Mouse (Mus musculus) stomach, postnatal 0 days (tissue): ENCODE measurements around the gene Tefm.

ENCODE experiments used
- CTCF ChIP-seq: IDR thresholded peaks from 2 replicates; pipeline ENCODE4 v1.5.1; 2016; ENCODE audit warnings: antibody characterized with exemption, low read depth, mild to moderate bottlenecking, moderate library complexity
- EP300 ChIP-seq: optimal IDR thresholded peaks from 2 replicates; pipeline ENCODE3; 2016; ENCODE audit warnings: antibody characterized with exemption

DNA sequence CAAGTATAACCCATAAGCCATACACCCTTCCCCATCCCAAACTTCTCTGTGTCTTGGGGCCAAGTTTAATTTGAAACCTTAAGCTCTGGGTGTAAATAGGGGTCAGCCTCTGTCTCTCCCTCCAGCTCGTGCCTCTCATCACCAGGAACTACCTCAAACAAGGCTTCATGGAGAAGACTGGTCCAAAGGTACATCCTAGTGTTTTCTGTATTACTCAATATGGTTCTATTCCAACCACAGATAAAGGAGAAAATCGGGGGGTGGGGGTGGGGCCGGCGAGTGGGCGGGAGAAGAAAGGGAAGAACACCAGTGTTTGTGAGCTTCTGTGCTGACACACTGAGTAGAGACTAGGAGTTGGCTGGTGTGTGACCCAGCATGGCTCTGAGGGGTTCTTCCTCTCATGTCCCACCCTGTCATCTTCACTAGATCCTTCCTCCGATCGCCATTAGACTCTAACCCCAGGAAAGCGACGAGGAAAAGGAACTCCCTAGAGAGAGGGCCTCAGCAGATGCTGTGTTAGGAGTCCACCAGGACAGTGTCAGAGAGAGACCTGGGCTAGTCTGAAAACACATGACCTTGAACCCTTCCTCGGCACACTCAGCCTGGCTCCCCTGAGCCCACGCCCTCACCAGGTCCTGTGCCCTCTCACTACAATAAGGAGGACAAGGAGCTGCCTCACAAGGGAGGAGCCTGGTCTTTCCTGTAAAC is 32.1 kb upstream of the Tefm start:
- TF ChIP-seq CTCF (no peak), EP300 (no peak)
